8 mouse cellular contexts compared by ENCODE assay signal in genomic region chr8:123518172-123518571, GRCm38 (mm10). TPM values are rescaled to one million over a fixed set of nuclear protein-coding genes. Genes with fewer than 3 reads are reported as not detected.
DNase-seq lines count a peak whose midpoint lies in the region; ATAC-seq and TF ChIP-seq lines count a peak whose summit lies in the region.

No protein-coding gene starts in this region.

- intact Hi-C loops in left cerebral cortex, postnatal 36 days (cut with DNase I), result no loop called here

- WGBS in kidney, postnatal 0 days, result 34% methylated on average over 10 of the region's 10 CpGs
- 35% methylated on average over 10 of the region's 10 CpGs for whole genome bisulfite sequencing in embryonic facial prominence, embryonic 13.5 days
- WGBS in intestine, embryonic 16.5 days, result 35% methylated on average over 10 of the region's 10 CpGs
- 48% methylated on average over 10 of the region's 10 CpGs for WGBS in neural tube, embryonic 12.5 days

- peaks cover 14% of the 10 kb centered on the region; the same call in 1 of the 2 replicates for H3K27me3 ChIP-seq in kidney, postnatal 0 days (ENCODE audit: insufficient read depth, low read length)
- H3K27me3 ChIP-seq in embryonic facial prominence, embryonic 13.5 days, result peaks cover 41% of the 10 kb centered on the region
- H3K27me3 ChIP-seq in intestine, embryonic 16.5 days (replicated peaks; ENCODE audit: control insufficient read depth, insufficient read depth, low read length), result peaks cover 23% of the 10 kb centered on the region
- H3K27me3 ChIP-seq in neural tube, embryonic 12.5 days (replicated peaks), result 0 out of 2 replicates have a peak, but pooled peaks cover under 1% of the 10 kb centered on the region

- no peak overlapping the region for H3K9ac ChIP-seq in kidney, postnatal 0 days (ENCODE audit: low read depth, low read length)
- H3K9ac ChIP-seq in embryonic facial prominence, embryonic 13.5 days, result no peak overlapping the region
- no peak overlapping the region for H3K9ac ChIP-seq in intestine, embryonic 16.5 days (ENCODE audit: low read depth, low read length)
- no peak overlapping the region for H3K9ac ChIP-seq in neural tube, embryonic 12.5 days

- peak overlapping the region; percentile 52 for H3K4me2 ChIP-seq in kidney, postnatal 0 days (ENCODE audit: low read length)
- peak overlapping the region; percentile 95 for H3K4me2 ChIP-seq in embryonic facial prominence, embryonic 13.5 days
- peak overlapping the region; percentile 43 for H3K4me2 ChIP-seq in intestine, embryonic 16.5 days (ENCODE audit: low read depth, low read length)
- H3K4me2 ChIP-seq in neural tube, embryonic 12.5 days (replicated peaks), result peak overlapping the region; percentile 94

- DNase-seq in kidney, postnatal 0 days (ENCODE audit: low spot score), result no peak
- DNase-seq in kidney, postnatal 4 days, result no peak
- no peak for DNase-seq in ovary, postnatal 36 days (ENCODE audit: low spot score)
- DNase-seq in thymus, postnatal 25 days, result no peak
- DNase-seq in left cerebral cortex, postnatal 36 days (ENCODE audit: low spot score in 2 of 2), result no peak

- H3K27ac ChIP-seq in kidney, postnatal 0 days, result no peak overlapping the region
- no peak overlapping the region for H3K27ac ChIP-seq in embryonic facial prominence, embryonic 13.5 days
- H3K27ac ChIP-seq in intestine, embryonic 16.5 days (ENCODE audit: low read length), result no peak overlapping the region
- H3K27ac ChIP-seq in neural tube, embryonic 12.5 days, result no peak overlapping the region

- ATAC-seq in kidney, postnatal 0 days (replicated peaks; ENCODE audit: low FRiP score, low read depth), result peak; percentile 8; the same call in 1 of the 2 replicates
- ATAC-seq in embryonic facial prominence, embryonic 13.5 days (ENCODE audit: insufficient number of reproducible peaks, insufficient read depth, low FRiP score, low TSS enrichment, low read depth), result no peak
- peak; percentile 2; the same call in 1 of the 2 replicates for ATAC-seq in intestine, embryonic 16.5 days
- ATAC-seq in neural tube, embryonic 12.5 days (ENCODE audit: low FRiP score, low read depth), result no peak

- TF ChIP-seq CTCF in kidney, postnatal 0 days (IDR thresholded peaks at IDR 0.05; ENCODE audit: low read depth), result no peak

- H3K9me3 ChIP-seq in kidney, postnatal 0 days (replicated peaks; ENCODE audit: low read length), result no peaks in the 10 kb centered on the region
- no peaks in the 10 kb centered on the region for H3K9me3 ChIP-seq in embryonic facial prominence, embryonic 13.5 days
- no peaks in the 10 kb centered on the region for H3K9me3 ChIP-seq in intestine, embryonic 16.5 days (ENCODE audit: control insufficient read depth, low read length)
- no peaks in the 10 kb centered on the region for H3K9me3 ChIP-seq in neural tube, embryonic 12.5 days

- peaks cover 5% of the 10 kb centered on the region; the same call in 1 of the 2 replicates for H3K4me1 ChIP-seq in kidney, postnatal 0 days (replicated peaks; ENCODE audit: insufficient read depth, low read length)
- peaks cover 29% of the 10 kb centered on the region for H3K4me1 ChIP-seq in embryonic facial prominence, embryonic 13.5 days
- H3K4me1 ChIP-seq in intestine, embryonic 16.5 days (ENCODE audit: control insufficient read depth, insufficient read depth, low read length), result peaks cover 17% of the 10 kb centered on the region
- H3K4me1 ChIP-seq in neural tube, embryonic 12.5 days, result peaks cover 31% of the 10 kb centered on the region

- H3K4me3 ChIP-seq in kidney, postnatal 0 days (replicated peaks; ENCODE audit: low read depth, low read length), result no peak overlapping the region
- H3K4me3 ChIP-seq in embryonic facial prominence, embryonic 13.5 days, result peak overlapping the region; percentile 82
- peak overlapping the region; percentile 65 for H3K4me3 ChIP-seq in intestine, embryonic 16.5 days (ENCODE audit: low read length)
- H3K4me3 ChIP-seq in neural tube, embryonic 12.5 days, result 0 out of 2 replicates have a peak overlapping the region, but pooled peaks have one; percentile 5

- peaks cover 21% of the 10 kb centered on the region for H3K36me3 ChIP-seq in kidney, postnatal 0 days (ENCODE audit: insufficient read depth, low read length)
- peaks cover 24% of the 10 kb centered on the region for H3K36me3 ChIP-seq in embryonic facial prominence, embryonic 13.5 days
- no peaks in the 10 kb centered on the region for H3K36me3 ChIP-seq in intestine, embryonic 16.5 days (ENCODE audit: control insufficient read depth, insufficient read depth, low read length)
- H3K36me3 ChIP-seq in neural tube, embryonic 12.5 days, result peaks cover 25% of the 10 kb centered on the region

RNA-seq across cellular contexts. Expression of gene Gas8, which starts 0.5 kb away (rescaled TPM):
- polyA plus RNA-seq in kidney, postnatal 0 days (2015; fragmentation: Nextera tagmentation; extraction: Ambion mirVana), result 27.1 and 29.2 TPM in 2 replicates
- 36.5 and 38.5 TPM in 2 replicates for polyA plus RNA-seq in embryonic facial prominence, embryonic 13.5 days (2015; fragmentation: Nextera tagmentation; extraction: Ambion mirVana)
- polyA plus RNA-seq in intestine, embryonic 16.5 days (2015; fragmentation: Nextera tagmentation; extraction: Ambion mirVana), result 20.0 and 20.5 TPM in 2 replicates
- 39.5 and 42.1 TPM in 2 replicates for polyA plus RNA-seq in neural tube, embryonic 12.5 days (2016; fragmentation: Nextera tagmentation; extraction: Ambion mirVana)
- total RNA-seq in left cerebral cortex, postnatal 36 days (2021), result 10 to 100 TPM; 23.4 to 34.5 TPM

RNA-seq across cellular contexts. Expression of gene Dbndd1, which starts 2.9 kb away (rescaled TPM):
- polyA plus RNA-seq in kidney, postnatal 0 days (2015; fragmentation: Nextera tagmentation; extraction: Ambion mirVana), result 2.4 and 3.3 TPM in 2 replicates
- polyA plus RNA-seq in embryonic facial prominence, embryonic 13.5 days (2015; fragmentation: Nextera tagmentation; extraction: Ambion mirVana), result 5.3 and 6.0 TPM in 2 replicates
- 2.6 and 2.8 TPM in 2 replicates for polyA plus RNA-seq in intestine, embryonic 16.5 days (2015; fragmentation: Nextera tagmentation; extraction: Ambion mirVana)
- polyA plus RNA-seq in neural tube, embryonic 12.5 days (2016; fragmentation: Nextera tagmentation; extraction: Ambion mirVana), result 55.5 and 56.0 TPM in 2 replicates
- total RNA-seq in left cerebral cortex, postnatal 36 days (2021), result 10 to 100 TPM; 15.6 to 17.5 TPM

RNA-seq across cellular contexts. Expression of gene Afg3l1, which starts 40.5 kb away (rescaled TPM):
- 40.3 and 48.0 TPM in 2 replicates for polyA plus RNA-seq in kidney, postnatal 0 days (2015; fragmentation: Nextera tagmentation; extraction: Ambion mirVana)
- 52.8 and 54.4 TPM in 2 replicates for polyA plus RNA-seq in embryonic facial prominence, embryonic 13.5 days (2015; fragmentation: Nextera tagmentation; extraction: Ambion mirVana)
- polyA plus RNA-seq in intestine, embryonic 16.5 days (2015; fragmentation: Nextera tagmentation; extraction: Ambion mirVana), result 45.3 and 48.7 TPM in 2 replicates
- 59.8 and 63.3 TPM in 2 replicates for polyA plus RNA-seq in neural tube, embryonic 12.5 days (2016; fragmentation: Nextera tagmentation; extraction: Ambion mirVana)
- total RNA-seq in left cerebral cortex, postnatal 36 days (2021), result 10 to 100 TPM; 29.5 to 40.5 TPM

Comparison
In these comparisons a context has a peak if more than half of its experiments do, and no peak if none do; other contexts are left out.
1. ATAC-seq: peak in kidney, postnatal 0 days (single experiment) and intestine, embryonic 16.5 days (single experiment); none in embryonic facial prominence, embryonic 13.5 days (single experiment) and neural tube, embryonic 12.5 days (single experiment).
2. H3K4me2 ChIP-seq: peak in every context shown above with its lines; median percentile 95 in embryonic facial prominence, embryonic 13.5 days; 94 in neural tube, embryonic 12.5 days; 52 in kidney, postnatal 0 days; 43 in intestine, embryonic 16.5 days.